Mouse (Mus musculus): ENCODE results near the gene Efcab8. TPM values are rescaled to one million over a fixed set of nuclear protein-coding genes. Genes with fewer than 3 reads are reported as not detected.

Efcab8 gene
- total RNA-seq (2021) = under 1 TPM; 0.26 to 0.34 TPM
- long read RNA-seq, experiment 1, partial matches to known transcripts = 0 of 1 reads
- long read RNA-seq, experiment 1, other reads (novel, unspliced or antisense) = 1 of 1 reads
- long read RNA-seq, experiment 2 = 0 reads

DNA sequence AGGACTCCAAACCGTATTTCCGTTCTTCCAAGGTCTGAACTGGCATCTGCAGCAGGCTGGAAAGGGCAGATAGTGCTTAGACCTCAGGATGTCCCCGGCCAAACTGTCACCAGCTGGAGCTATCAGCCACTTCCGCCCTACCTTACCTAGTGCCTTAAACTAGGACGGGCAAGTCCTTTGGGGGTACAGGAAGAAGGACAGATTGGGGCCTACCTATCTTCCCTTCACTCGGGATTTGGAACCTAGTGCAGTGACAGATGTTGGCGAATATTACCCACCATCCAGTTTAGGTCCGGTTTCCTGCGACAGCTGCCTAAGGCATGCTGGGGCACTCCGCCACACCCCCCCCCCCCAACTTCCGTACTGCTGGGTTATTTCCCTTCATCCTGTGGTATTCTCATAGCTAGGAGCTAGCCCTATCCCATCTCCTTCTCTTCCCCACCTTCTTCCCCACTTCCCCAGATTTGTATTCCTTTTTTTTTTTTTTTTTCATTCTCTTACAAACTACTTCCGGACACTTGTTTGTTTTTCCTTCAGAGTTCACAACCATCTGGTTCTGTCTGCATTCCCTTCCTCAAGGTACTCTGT is at the start of gene Efcab8:
Gene Efcab8, plus strand, starts transcription at position 538 of the 588 bp plus-strand sequence.
- no peak for DNase-seq (ENCODE audit: low spot score in 2 of 2)

DNA sequence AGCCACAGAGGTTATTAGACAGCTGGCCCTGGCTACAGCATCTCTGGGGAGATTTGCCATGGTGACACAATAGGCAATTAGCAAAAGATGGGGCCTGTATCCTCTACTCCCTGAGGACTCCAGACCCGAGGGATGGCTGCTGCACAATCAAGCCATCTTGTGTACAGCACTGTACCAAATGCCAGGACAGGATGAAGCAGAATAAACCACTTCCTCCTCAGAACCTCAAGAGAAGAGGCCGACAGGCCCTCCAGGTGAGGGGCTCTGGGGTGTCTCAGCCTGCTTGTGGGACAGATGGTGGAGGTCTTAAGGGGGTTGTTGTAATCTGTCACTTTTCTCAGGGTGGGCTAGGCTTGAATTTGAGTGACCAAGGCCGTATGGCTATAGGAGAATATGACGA is 45.7 kb upstream of the Efcab8 start:
- DNase-seq (ENCODE audit: low spot score in 2 of 2) = no peak

DNA sequence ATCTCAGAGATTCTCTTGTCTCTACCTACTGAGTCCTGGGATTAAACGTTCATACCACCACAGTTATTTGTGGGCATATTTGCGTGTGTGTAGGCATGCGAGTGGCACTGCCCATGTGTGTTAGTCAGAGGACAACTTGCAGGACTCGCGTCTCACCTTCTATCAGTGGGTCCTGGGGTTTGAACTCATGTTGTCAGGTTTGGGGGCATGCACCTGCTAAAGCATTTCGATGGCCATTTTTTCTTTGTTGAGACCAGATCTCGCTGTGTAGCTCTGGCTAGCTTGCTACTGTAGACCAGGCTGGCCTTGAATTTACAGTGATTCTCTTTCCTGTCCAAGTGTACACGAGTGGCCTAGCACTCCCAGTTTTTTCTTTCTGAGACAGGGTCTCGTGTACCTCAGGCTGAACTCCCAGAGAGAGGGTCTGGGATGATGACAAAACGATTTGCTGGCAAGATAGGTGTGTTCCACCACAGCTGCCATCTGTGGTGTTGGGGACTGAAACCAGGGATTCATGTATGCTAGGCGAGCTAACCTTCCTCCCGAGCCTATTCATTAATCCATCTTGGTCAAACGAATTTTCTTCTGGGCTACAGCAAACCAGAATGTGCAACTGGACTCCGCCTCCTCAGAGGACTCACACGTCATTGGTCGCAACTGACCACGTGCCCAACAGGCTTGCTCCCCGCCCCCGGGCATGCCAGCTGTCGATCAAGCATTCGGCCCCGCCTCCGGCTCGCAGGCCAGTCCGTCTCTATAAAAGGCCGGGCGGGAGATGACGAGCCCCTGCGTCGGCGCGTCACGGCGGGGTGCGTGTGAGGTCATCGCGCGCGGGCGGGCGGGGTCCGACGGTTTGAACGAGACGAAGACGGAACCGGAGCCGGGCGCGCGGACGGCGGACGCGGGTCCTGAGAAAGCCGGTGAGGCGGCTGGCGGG is 39.0 kb upstream of the Efcab8 start, which contains the start of gene Mapre1:
Gene Mapre1, plus strand, starts transcription at position 775 of the 937 bp plus-strand sequence.
- peak; percentile 99 to 100 for DNase-seq (ENCODE audit: low spot score in 2 of 2)

DNA sequence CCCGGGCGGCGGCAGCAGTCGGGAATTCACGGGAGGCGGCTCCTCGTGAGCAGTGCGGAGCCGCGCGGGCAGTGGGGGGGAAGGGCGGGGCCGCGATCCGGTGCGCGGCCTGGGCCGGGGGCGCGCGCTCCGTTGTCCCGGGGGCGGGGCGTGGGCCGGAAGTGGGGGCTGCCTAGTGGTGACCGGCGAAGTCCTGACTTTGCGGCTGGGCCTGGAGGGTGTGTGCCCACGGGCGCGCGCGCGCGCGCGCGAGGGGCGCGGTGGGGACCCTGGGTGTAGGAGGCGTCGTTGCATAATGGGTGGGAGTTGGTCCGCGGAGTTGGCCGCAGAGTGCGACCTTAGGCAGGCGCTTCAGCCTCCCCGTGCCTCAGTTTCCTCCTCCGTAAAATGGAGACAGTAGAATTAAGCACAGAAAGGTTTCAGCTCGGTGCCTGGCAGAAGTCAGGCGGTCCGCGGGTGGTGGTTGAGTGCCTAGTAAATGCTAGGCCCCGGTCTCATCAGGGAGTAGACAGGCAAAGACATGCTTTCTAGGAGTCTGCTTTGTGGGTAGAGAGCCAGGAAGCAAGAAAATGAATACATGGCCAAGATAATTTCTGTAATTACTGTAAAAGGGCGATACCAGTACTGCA is 38.2 kb upstream of the Efcab8 start:
- DNase-seq (ENCODE audit: low spot score in 2 of 2) = peak; percentile 78 to 87

DNA sequence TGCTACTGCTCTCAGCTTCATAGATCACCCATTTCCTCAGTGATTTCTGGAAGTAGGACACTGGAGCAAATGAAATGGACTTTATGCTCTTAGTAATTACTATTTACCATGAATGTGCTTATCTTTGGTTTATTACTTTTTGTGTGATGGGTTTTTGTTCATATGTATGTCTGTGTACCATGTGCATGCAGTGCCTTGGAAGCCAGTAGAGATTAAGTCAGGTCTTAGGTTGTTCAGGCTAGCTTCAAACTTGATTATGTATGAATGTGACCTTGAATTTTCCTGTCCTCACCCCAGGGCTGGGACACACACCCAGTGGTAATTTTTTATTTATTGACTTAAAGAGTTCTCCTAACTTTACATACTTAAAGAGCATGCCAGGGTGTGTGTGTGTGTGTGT is 31.7 kb upstream of the Efcab8 start:
- DNase-seq (ENCODE audit: low spot score in 2 of 2) = no peak

DNA sequence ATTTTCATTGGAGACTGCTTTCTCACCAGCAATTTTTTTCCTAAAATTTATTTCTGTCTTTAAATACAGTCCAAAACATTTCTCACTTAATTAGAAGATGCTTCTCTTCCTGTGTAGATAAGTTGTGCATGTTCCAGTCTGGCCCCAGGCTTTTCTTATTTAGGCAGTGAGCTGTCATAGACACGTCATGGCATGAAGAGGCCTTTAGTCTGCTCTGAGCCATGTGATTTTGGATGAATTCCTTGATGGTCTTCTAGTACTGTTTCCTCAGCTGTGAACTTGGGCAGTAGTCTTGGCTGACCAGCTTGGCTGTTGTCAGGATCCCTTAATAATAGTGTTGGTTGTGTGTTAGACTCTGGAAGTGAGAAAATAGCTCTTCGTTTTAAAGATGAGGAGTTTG is 29.4 kb upstream of the Efcab8 start:
- DNase-seq (ENCODE audit: low spot score in 2 of 2) = no peak

DNA sequence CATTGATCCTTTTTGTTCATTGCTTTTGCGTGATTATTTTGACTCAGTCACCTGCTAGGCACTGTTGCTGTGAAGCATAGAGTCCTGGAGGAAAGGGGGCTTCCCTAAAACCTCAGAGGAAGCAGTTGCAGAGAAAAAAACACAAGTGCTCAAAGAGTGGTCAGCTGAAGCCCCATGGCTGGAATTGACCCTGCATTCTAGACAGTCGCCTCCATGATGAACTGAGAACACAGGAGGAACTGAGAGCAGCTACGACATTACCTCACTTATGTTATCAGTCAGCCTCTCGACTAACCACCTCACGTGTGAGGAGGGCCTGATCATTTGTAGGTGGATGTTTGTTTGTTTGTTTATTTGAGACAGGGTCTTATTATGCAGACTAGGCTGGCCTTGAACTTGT is 17.6 kb upstream of the Efcab8 start:
- DNase-seq (ENCODE audit: low spot score in 2 of 2) = no peak

DNA sequence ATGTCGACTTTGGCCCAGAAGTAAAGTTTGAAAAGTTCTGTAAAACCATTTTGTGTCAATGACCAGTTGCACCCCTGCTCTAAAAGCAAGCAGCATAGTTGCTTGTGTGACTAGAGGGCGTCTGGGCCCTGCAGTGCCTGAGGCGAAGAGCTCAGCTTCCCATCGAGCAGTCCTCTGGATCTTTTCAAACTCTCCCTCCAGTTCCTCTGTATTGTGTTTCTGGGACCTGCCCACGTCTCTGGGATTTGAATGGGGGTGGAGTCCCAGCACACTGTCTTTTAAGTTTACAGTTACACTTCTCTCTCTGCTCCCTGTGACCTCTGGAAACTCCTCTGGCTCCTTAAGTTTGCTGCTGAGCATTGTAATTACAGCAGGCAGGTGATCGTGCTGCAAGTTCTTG is 12.2 kb upstream of the Efcab8 start:
- DNase-seq (ENCODE audit: low spot score in 2 of 2) = no peak

DNA sequence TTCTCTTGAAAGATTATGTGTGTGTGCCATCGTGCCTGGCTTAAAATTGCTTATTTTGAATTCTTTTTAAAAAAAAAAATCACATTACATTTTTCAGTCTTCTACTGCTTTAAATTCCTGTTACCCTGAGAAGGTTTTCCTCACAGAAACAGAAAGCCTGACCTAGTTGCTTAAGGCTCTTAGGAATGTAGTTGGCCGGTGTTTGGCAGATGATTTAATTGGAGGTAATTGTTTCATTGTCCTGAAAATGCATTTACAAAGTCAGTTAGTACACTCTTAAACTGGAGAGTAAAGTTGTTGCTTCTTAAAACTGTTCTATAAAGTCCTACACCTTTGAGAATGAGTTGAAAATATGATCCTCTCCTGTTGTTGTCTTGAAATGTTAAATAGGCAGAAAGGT is 10.8 kb upstream of the Efcab8 start:
- no peak for DNase-seq (ENCODE audit: low spot score in 2 of 2)

DNA sequence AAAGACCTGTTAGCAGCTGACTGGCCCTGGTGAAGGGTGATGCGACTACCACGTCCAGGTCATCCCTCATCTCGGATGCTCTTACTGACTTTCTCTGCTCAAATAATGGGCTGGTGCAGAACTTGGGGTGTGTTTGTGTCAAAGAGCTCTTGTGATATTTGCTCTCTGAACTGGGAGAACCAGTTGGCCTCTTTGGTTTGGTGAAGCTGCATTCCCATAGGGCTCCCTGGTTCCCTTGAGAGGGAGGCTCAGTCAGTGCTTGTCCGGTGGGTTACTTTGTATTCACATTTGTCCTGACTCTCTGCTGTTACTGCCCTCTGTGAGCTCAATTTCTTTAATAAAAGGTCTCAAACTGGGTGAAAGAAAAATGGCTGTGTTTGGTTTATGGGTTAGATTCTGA is 6.8 kb upstream of the Efcab8 start:
- DNase-seq (ENCODE audit: low spot score in 2 of 2) = no peak

DNA sequence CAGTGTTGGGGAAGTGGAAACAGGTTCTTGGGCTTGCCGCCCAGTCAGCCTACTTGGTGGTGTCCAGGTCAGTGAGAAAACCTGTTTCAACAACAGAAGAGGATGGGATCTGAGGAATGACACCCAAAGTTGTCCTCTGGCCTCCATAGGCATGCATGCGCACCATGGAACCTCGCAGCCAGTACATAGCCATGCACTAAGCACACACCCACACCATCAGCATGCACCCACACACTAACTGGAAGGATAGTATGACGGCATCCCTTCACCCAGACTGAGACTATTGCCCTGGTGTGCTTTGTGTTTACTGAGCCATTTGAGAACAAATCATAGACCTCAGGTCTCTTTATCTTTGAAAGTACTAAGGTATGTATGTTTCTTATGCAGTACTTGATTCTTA is 4.3 kb upstream of the Efcab8 start:
- no peak for DNase-seq (ENCODE audit: low spot score in 2 of 2)

DNA sequence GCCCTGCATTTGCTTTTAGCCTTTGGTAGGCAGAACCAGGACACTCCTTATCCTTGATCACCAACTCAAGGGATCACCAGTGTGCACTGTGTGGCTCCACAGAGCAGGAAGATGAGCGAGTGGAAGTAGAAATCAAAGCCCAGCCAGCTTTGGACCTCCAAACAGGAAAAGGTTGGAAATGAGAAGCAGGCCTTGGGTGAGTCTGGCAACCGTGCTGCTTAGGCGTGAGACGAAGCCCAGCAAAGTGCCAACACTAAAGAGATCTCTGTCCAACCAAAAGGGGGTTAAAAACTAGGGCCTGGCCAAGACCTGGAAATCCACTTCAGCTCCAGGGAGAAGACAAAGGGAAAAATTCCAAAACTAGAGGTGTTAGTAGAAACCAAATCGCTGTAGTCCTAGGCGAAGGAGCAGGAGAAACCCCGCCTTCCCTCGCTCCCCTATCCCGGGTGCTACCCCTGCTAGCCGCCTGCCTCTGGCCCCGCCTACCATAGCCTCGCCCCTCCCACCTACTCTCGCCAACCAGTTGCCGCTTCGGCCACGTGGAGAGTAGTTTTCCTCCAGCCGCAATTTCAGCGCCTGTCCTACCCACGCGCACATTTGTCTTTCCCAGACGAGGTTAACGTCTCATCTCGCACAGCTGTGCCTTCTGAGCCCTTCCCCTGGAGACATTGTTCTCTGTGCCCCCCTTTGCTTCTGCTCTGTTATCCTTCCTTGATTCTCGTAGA is 931 bp upstream of the Efcab8 start:
- DNase-seq (ENCODE audit: low spot score in 2 of 2) = peak; percentile 71 to 83

DNA sequence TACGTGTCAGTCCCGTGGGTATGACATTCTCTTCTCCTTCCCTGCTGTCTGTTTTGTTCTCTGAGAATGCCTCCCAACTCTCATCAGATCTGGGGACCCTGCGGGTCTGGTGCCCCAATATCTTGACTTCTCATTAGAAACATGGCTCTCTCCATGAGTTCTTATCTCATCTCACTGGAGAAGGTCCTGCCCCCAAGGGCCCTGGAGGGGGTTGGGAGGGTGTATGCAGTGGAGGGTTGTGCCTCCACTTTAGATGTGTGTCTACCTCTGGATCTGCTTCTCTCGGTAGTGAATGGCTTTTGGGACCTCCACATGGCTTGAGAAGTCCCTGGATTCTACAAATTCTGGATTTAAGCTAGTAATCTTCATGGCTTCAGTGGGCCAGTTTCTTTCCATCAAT is 1.4 kb downstream of the Efcab8 start:
- DNase-seq (ENCODE audit: low spot score in 2 of 2) = no peak

DNA sequence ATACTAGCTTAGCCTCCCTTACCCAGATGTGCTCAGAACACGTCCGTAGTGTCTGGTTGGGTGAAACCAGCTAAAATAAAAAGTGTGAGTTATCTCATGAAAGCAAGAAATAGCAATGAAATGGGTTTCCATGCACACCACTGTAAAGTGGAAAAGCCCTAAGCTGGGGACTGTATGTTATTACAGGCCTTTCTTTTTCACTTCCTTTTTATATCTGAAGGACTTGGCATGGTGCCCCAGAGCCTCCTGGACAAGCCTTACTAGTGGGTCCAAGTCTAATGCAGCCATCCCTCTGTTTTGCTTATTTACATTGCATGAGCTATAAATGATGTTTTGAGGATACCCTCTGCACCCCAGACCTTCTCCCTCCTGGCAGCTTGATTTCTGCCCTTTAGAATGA is 4.9 kb downstream of the Efcab8 start:
- peak in 1 of 2 experiments; percentile 43 for DNase-seq (ENCODE audit: low spot score in 2 of 2)

DNA sequence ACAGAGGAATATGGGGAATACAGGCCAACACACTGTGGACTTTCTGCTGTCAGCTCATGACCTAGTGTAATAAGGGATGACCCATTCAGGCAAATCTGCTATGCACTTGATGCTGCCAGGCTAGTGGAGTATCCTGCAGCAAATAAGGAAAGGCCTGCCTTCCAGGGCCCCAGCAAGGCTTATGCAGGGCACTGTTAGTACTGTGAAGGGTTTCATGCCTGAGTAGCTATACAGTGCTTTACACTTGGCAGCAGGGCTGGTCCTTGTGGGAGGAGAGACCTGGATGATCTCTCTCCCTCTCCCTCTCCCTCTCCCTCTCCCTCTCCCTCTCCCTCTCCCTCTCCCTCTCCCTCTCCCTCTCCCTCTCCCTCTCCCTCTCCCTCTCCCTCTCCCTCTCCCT is 13.6 kb downstream of the Efcab8 start:
- no peak for DNase-seq (ENCODE audit: low spot score in 2 of 2)

DNA sequence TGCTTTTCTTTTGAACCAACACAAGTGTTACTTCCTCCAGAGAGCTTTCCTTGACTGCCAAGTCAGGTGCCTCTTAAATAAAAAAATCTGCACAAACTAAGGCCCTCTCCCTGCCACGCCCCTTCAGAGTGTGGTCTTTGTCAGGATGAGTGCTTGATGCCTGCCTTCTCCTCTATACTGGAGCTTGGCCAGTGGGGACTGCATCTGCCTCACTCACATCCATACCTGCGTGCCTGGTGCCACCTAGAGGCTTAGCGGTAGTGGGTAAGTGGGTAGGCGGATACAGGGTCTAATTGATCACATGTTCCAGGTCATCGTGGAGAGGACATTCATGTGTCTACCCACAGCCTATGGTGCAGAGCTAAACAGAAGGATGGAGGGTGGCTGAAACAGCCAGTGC is 15.4 kb downstream of the Efcab8 start:
- no peak for DNase-seq (ENCODE audit: low spot score in 2 of 2)

DNA sequence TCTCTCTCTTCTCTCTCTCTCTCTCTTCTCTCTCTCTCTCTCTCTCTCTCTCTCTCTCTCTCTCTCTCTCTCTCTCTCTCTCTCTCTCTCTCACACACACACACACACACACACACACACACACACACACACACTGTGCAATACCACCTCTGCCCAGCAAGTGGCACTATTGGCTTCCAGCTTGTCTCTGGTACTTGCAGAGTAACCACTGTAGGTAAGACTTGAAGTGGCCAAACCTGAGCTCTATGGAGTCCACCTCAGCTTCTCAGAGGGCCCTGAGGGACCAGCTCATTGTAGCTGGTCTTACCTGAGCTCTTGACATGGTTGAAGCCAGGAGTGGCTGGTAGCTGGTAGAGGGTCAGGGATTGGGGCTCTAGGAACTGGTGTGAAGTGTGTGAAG is 27.7 kb downstream of the Efcab8 start:
- DNase-seq (ENCODE audit: low spot score in 2 of 2) = peak in 1 of 2 experiments; percentile 37

DNA sequence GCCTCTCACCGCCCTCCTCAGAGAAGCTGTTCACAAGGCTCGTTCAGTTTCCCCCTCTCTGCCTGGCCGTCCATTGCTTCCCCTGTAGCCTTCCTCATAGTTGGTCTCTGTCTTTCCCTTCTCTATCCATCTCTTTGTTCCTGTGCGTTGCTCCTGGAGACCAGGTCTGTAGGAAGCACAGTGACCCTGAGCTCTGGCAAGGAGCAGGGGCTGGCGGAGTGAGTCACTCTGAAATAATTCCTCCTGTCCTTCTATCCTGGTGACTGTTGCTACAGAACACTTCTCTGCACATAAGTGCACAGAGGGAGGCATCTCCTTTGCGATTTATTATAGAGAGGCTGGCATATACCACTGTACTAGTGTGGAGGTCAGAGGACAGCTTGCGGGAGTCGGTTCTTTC is 28.4 kb downstream of the Efcab8 start:
- DNase-seq (ENCODE audit: low spot score in 2 of 2) = no peak

DNA sequence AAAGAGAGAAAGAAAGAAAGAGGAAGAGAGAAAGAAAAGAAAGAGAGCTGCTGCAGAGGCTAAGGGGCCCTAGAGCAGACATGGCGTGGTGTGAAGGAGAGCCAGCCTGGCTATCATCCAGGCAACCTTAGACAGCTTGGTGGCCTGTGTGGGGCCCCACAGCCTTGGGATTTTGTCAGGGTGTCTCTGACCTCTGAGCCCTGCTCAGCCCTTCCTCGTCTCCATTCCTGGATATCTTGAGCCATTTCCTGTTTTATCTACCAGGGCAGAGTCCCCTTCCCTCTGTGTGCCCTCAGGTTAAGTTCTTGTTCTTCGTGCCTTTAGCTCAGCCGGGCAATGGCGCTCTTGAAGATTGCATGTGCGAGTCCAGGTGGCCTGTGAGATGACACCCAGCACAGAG is 29.1 kb downstream of the Efcab8 start:
- no peak for DNase-seq (ENCODE audit: low spot score in 2 of 2)

DNA sequence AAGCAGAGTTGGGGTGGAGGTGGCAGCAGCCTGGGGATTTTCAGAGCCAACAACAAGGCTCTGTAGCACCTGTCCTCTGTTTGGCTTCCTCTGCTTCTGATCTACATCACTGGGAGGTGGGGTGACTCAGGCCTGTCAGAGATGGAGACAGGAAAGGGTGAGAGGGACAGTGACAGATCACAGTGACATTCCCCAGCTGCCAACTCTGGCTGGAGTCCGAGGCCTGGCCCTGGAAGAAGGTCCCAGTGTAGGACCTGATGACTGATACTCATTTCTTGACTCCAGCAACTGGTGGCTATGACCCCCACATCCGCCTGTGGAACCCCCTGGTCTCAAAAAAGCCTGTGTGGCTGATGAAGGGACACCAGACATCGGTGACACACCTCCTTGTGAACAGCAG is 30.2 kb downstream of the Efcab8 start:
- DNase-seq (ENCODE audit: low spot score in 2 of 2) = no peak

DNA sequence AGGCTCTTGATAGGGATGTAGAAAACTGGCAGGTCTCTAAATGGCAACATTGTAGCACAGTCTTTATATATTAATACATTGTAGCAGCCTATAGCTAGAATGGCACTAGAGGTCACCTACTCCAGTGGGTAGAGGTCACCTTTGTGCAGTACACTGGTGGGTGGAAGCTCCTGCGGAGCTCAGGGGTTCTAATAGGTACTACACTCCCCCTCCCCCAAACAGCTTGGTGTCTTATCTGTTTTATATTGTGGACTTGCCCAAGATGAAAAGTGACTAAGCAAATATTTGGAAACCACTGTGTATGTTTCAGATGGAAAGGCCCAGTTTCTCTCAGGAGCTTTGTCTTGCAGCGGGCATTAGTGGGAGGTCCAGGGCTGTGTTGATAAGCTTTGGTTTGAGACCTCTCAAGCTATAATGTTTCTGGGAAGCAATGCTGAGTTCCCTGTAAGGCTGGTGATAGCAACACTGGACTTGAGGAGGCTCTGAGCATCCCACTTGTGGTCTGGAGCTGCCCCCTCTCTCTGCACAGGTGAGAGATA is 42.3 kb downstream of the Efcab8 start:
- no peak for DNase-seq (ENCODE audit: low spot score in 2 of 2)
